Mouse (Mus musculus): Measurements from ENCODE around the gene Gm3594. TPM values are rescaled to one million over a fixed set of nuclear protein-coding genes. Genes with fewer than 3 reads are reported as not detected.
"Not testable (repeated sequence)": the region's sequence is repeated elsewhere in the genome, so short reads cannot be mapped to it uniquely, and the experiment has no call there.

Gene Gm3594
- polyA plus RNA-seq, 1 experiment from 2014 or later: not detected

DNA sequence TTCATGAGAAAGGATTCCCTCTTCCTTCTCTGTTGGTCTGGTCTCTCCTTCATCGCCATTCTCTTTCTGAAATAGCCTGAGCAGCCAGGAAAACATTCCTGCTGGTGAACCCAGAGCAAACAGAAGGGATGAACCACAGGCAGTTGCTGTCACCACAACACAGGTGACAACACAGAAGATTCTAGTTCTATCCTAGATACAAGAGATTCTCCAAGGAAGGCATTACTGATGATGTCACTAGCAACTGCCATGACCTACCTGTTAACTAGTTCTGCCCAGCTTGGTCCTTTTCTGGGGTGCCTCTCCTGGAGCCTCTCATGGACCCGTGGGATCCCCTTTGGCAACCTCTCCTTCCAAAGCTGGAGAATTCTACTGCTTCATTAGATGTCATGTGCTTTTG lies 32.0 kb downstream of the Gm3594 start, which contains the start of gene Gm3591:
TSS of gene Gm3591 (minus strand) at position 101 of the 400 bp plus-strand sequence.
- H3K27me3 ChIP-seq (ENCODE audit: control insufficient read depth, insufficient read depth, low read length); ATAC-seq (replicated peaks; ENCODE audit: low FRiP score); H3K4me1 ChIP-seq (replicated peaks; ENCODE audit: control insufficient read depth, insufficient read depth, low read length); H3K4me3 ChIP-seq (ENCODE audit: low read depth, low read length); H3K9me3 ChIP-seq (ENCODE audit: control insufficient read depth, low read length); H3K36me3 ChIP-seq (ENCODE audit: control insufficient read depth, insufficient read depth, low read length); DNase-seq (ENCODE audit: low spot score); H3K27ac ChIP-seq (ENCODE audit: low read depth, low read length); H3K9ac ChIP-seq (ENCODE audit: low read length); H3K4me2 ChIP-seq (ENCODE audit: low read depth, low read length, severe bottlenecking): not testable (repeated sequence)
- no CpG with 5 or more reads among the region's 2 CpGs for WGBS

DNA sequence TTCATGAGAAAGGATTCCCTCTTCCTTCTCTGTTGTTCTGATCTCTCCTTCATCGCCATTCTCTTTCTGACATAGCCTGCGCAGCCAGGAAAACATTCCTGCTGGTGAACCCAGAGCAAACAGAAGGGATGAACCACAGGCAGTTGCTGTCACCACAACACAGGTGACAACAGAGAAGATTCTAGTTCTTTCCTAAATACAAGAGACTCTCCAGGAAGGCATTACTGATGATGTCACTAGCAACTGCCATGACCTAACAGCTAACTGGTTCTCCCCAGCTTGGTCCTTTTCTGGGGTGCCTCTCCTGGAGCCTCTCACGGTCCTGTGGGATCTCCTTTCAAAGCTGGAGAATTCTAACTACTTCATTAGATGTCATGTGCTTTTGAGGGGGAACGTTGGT lies 54.2 kb downstream of the Gm3594 start, which contains the start of gene Gm16440:
TSS of gene Gm16440 (minus strand) at position 101 of the 400 bp plus-strand sequence.
- H3K27ac ChIP-seq (ENCODE audit: low read depth, low read length); H3K4me1 ChIP-seq (replicated peaks; ENCODE audit: control insufficient read depth, insufficient read depth, low read length); ATAC-seq (replicated peaks; ENCODE audit: low FRiP score); H3K36me3 ChIP-seq (ENCODE audit: control insufficient read depth, insufficient read depth, low read length); H3K9me3 ChIP-seq (ENCODE audit: control insufficient read depth, low read length); H3K9ac ChIP-seq (ENCODE audit: low read length); H3K4me3 ChIP-seq (ENCODE audit: low read depth, low read length); DNase-seq (ENCODE audit: low spot score); H3K27me3 ChIP-seq (ENCODE audit: control insufficient read depth, insufficient read depth, low read length); H3K4me2 ChIP-seq (ENCODE audit: low read depth, low read length, severe bottlenecking): not testable (repeated sequence)
- WGBS: 77% methylated on average over 2 of the region's 4 CpGs

Other genes with a start within 250 kb of the Gm3594 start
- gene Gm21560, start 225.3 kb downstream of the Gm3594 start, polyA plus RNA-seq (2014; fragmentation: Nextera tagmentation; extraction: Ambion mirVana): not detected in 2 replicates
- 1.6 and 1.7 TPM in 2 replicates for gene Gm3411, start 157.4 kb downstream of the Gm3594 start, polyA plus RNA-seq (2014; fragmentation: Nextera tagmentation; extraction: Ambion mirVana)
- gene Gm21103, start 139.8 kb downstream of the Gm3594 start, polyA plus RNA-seq (2014; fragmentation: Nextera tagmentation; extraction: Ambion mirVana): not detected in 2 replicates
- gene Gm3618, start 100.9 kb downstream of the Gm3594 start, polyA plus RNA-seq (2014; fragmentation: Nextera tagmentation; extraction: Ambion mirVana): not detected in 2 replicates
- not detected in 2 replicates for gene Gm16440, start 54.3 kb downstream of the Gm3594 start, polyA plus RNA-seq (2014; fragmentation: Nextera tagmentation; extraction: Ambion mirVana)
- 1.3 and 2.5 TPM in 2 replicates for gene Gm3591, start 32.1 kb downstream of the Gm3594 start, polyA plus RNA-seq (2014; fragmentation: Nextera tagmentation; extraction: Ambion mirVana)
- gene Gm8356, start 92.7 kb upstream of the Gm3594 start, polyA plus RNA-seq (2014; fragmentation: Nextera tagmentation; extraction: Ambion mirVana): not detected in 2 replicates
- gene Gm3629, start 146.0 kb upstream of the Gm3594 start, polyA plus RNA-seq (2014; fragmentation: Nextera tagmentation; extraction: Ambion mirVana): 0.56 TPM in 1 of 2 replicates, not detected in the other
- gene Gm3460, start 177.8 kb upstream of the Gm3594 start, polyA plus RNA-seq (2014; fragmentation: Nextera tagmentation; extraction: Ambion mirVana): not detected in 2 replicates
- gene Gm10251, start 239.6 kb upstream of the Gm3594 start, polyA plus RNA-seq (2014; fragmentation: Nextera tagmentation; extraction: Ambion mirVana): not detected in 2 replicates

Data from forebrain, embryonic 11.5 days (tissue).